Mouse (Mus musculus): ENCODE measurements around the gene Rps3. TPM values are rescaled to one million over a fixed set of nuclear protein-coding genes. Genes with fewer than 3 reads are reported as not detected.

The Rps3 gene
- polyA plus RNA-seq, 1 experiment from 2014 or later: 746 TPM

DNA sequence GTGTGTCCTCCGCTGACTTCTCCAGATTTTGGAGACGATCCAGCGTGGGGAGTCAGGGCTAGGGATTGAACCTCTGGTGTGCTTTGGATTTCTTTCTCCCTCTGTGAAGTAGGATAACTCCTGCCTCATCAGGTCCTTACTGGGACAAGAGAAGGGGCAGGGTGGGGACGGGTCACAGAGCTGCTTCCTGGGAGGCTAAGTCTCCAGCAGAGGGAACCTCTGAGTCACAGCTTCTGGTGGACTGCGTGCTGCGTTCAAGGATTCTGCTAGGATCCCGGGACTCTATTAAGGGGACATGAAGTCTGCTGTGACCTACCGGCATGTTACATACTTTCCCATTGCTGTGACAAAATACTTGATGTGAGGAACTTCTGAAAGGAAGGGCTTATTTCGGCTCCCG is 44.7 kb downstream of the Rps3 start:
- no peak overlapping the region for H3K4me2 ChIP-seq (replicated peaks)

DNA sequence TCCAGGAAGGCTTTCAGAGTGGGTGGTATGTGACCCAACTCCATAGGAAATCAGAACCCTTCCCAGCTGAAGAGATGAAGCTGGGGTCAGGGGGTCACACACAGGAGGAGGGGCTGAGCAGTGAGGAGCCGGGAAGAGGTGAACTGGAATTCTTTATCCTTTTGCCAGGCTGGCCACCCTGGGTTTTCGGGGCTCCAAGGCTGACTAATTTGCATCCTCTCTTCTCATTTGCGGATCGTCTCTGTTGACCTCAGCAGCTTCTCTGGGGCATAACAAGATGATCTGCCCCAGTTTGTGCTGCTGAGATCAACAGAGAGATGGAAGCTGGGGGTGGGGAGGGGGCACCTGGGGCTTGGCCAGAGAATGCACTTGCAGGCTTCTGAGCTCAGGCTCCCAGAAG is 47.0 kb downstream of the Rps3 start:
- no peak overlapping the region for H3K9ac ChIP-seq
- WGBS: 15% methylated on average over 4 of the region's 4 CpGs
- ATAC-seq (ENCODE audit: insufficient number of reproducible peaks, low FRiP score, low TSS enrichment, low read depth): no peak
- H3K36me3 ChIP-seq: no peaks in the 10 kb centered on the region
- H3K27me3 ChIP-seq: no peaks in the 10 kb centered on the region
- H3K9me3 ChIP-seq (replicated peaks): no peaks in the 10 kb centered on the region
- peaks cover 23% of the 10 kb centered on the region for H3K4me1 ChIP-seq
- no peak overlapping the region for H3K4me3 ChIP-seq (replicated peaks)
- no peak overlapping the region for H3K4me2 ChIP-seq (replicated peaks)
- no peak overlapping the region for H3K27ac ChIP-seq (replicated peaks)

More for the DNA sequence above, 44.7 kb downstream of the Rps3 start:
- Histone ChIP-seq H3K9me3 (replicated peaks) (no peaks in the 10 kb centered on the region), H3K9ac (no peak overlapping the region), H3K4me3 (replicated peaks) (no peak overlapping the region), H3K27me3 (no peaks in the 10 kb centered on the region), H3K27ac (replicated peaks) (no peak overlapping the region), H3K4me1 (peaks cover 16% of the 10 kb centered on the region), H3K36me3 (no peaks in the 10 kb centered on the region)
- WGBS: 68% methylated on average over 10 of the region's 10 CpGs
- ATAC-seq (ENCODE audit: insufficient number of reproducible peaks, low FRiP score, low TSS enrichment, low read depth): no peak

DNA sequence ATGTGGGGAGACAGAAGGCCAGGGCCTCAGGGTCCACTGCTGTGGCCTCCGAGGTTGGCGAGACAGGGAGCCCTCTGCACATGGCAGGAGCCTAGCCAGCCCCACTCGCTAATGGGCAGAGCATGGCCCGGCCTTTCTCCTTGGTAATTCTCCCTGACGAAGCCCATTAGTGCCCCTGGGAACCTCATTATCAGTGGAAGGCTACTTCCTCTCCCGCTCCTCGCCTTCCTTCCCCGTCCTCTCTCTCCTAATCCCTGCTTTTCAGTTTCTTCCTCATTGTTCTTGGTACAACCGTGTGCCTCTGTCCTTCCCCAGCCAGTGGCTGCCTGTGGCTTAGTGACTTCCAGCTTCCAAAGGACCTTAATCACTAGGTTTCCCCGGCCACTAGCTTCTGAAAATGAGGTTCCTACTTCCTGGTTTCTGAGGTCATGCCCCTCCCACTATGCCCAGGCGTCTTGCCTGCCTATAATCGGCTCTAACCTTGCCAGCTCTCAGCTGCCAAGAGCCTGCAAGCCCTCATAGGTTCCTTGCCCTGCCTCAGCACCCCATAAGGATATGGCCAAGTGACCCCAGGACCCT is 48.8 kb downstream of the Rps3 start:
- H3K4me1 ChIP-seq: peaks cover 25% of the 10 kb centered on the region
- no peak overlapping the region for H3K9ac ChIP-seq
- H3K4me2 ChIP-seq (replicated peaks): no peak overlapping the region
- no peak overlapping the region for H3K4me3 ChIP-seq (replicated peaks)
- no peaks in the 10 kb centered on the region for H3K27me3 ChIP-seq
- no peaks in the 10 kb centered on the region for H3K9me3 ChIP-seq (replicated peaks)
- no peak for ATAC-seq (ENCODE audit: insufficient number of reproducible peaks, low FRiP score, low TSS enrichment, low read depth)
- WGBS: 40% methylated on average over 12 of the region's 12 CpGs
- H3K36me3 ChIP-seq: no peaks in the 10 kb centered on the region
- no peak overlapping the region for H3K27ac ChIP-seq (replicated peaks)

DNA sequence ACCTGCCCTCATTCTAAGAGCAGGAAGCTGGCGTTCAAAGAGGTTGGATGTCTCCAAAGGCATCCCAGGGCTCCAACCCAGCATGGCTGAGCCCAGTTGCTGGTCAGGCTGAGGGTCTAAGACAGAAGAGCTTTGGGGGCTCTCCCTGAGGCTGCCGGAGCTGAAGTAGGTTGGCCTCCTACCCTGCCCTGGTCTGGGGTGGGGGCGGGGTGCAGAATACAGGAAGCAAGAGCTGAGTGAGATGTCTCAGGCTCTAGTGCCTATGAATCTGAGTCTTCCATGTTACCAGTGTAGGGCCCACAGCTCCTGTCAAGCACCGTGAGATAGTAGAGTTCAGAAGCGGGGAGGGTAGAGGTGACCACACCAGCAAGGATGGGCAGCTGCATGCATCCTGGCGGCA is 50.7 kb downstream of the Rps3 start:
- H3K4me1 ChIP-seq: peaks cover 38% of the 10 kb centered on the region
- H3K36me3 ChIP-seq: no peaks in the 10 kb centered on the region
- 85% methylated on average over 6 of the region's 6 CpGs for WGBS

DNA sequence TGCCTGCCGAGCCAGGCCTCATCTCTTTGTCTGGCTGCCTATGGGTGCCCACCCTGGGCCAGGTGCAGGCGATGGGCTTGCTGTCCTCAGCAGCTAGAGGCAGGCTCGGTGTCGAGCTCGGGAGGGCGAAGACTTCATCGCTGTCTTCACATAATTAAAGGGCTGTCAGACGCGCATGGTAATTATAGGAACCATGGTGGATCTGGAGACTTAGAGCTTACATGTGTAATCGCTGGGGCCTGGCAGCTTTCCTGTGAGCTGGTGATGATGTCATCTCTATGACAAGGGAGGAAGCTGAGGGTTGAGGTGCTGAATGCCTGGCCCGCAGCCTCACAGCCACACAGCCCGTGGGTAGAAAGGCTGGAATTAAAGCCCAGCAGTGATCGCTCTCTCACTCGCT is 51.3 kb downstream of the Rps3 start:
- Histone ChIP-seq H3K4me1 (peaks cover 44% of the 10 kb centered on the region), H3K4me2 (replicated peaks) (no peak overlapping the region), H3K9ac (no peak overlapping the region), H3K4me3 (replicated peaks) (no peak overlapping the region), H3K27ac (replicated peaks) (peak overlapping the region; percentile 1; the same call in 1 of the 2 replicates), H3K27me3 (no peaks in the 10 kb centered on the region), H3K36me3 (no peaks in the 10 kb centered on the region), H3K9me3 (replicated peaks) (no peaks in the 10 kb centered on the region)
- WGBS: 44% methylated on average over 14 of the region's 14 CpGs
- ATAC-seq (ENCODE audit: insufficient number of reproducible peaks, low FRiP score, low TSS enrichment, low read depth): peak; percentile 66; the same call in 1 of the 2 replicates

More for the DNA sequence above, 50.7 kb downstream of the Rps3 start:
- ATAC-seq (ENCODE audit: insufficient number of reproducible peaks, low FRiP score, low TSS enrichment, low read depth): no peak
- Histone ChIP-seq H3K9ac (no peak overlapping the region), H3K4me3 (replicated peaks) (no peak overlapping the region), H3K27me3 (no peaks in the 10 kb centered on the region), H3K27ac (replicated peaks) (0 out of 2 replicates have a peak overlapping the region, but pooled peaks have one; percentile 1), H3K4me2 (replicated peaks) (no peak overlapping the region), H3K9me3 (replicated peaks) (no peaks in the 10 kb centered on the region)

DNA sequence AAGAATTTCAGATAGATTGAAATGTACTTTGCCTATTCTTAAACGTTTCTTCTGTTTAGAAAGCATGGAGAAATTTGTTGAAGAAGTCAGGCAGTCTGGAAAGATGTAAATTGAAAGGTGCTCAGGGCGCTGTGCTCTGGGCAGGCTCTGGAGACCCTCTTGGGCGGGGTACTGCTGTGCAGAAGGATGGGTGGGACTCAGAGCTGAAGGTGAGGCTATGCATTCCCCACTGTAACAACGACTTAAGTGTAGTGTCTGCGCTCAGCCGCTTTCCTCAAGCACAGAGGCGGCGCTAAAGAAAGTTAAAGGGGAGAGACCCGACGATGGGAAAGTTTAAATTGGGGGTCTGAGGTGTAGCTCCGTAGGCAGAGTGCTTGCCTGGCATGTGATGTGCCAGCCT is 53.3 kb downstream of the Rps3 start:
- H3K9ac ChIP-seq: no peak overlapping the region
- no peak overlapping the region for H3K4me2 ChIP-seq (replicated peaks)
- 55% methylated on average over 11 of the region's 11 CpGs for WGBS
- no peaks in the 10 kb centered on the region for H3K27me3 ChIP-seq
- no peak overlapping the region for H3K4me3 ChIP-seq (replicated peaks)
- H3K36me3 ChIP-seq: no peaks in the 10 kb centered on the region
- H3K9me3 ChIP-seq (replicated peaks): no peaks in the 10 kb centered on the region
- H3K4me1 ChIP-seq: peaks cover 57% of the 10 kb centered on the region
- ATAC-seq (ENCODE audit: insufficient number of reproducible peaks, low FRiP score, low TSS enrichment, low read depth): no peak
- no peak overlapping the region for H3K27ac ChIP-seq (replicated peaks)

DNA sequence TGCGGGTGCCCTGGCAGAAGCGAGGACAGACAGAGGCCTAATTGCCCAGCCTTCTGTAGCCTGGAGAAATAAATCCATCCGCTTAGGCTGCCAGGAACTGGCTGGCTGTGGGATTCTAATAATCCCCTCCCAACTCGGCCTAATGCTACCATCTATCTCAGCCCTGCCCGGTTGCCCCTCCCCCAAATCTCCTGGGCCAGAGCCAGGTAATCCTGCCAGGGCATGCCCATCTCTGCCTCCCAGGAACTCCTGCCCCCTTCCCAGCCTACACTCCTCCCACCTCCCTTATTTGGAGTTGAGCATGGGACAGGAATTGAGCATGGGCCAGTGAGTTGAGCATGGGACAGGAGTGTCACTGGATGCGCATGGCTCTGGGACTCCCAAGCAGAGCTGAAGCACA is 53.8 kb downstream of the Rps3 start:
- Histone ChIP-seq H3K9ac (no peak overlapping the region), H3K27me3 (no peaks in the 10 kb centered on the region), H3K36me3 (no peaks in the 10 kb centered on the region), H3K4me2 (replicated peaks) (no peak overlapping the region), H3K4me1 (peaks cover 59% of the 10 kb centered on the region), H3K27ac (replicated peaks) (no peak overlapping the region), H3K4me3 (replicated peaks) (no peak overlapping the region), H3K9me3 (replicated peaks) (no peaks in the 10 kb centered on the region)
- 35% methylated on average over 6 of the region's 6 CpGs for WGBS
- no peak for ATAC-seq (ENCODE audit: insufficient number of reproducible peaks, low FRiP score, low TSS enrichment, low read depth)

DNA sequence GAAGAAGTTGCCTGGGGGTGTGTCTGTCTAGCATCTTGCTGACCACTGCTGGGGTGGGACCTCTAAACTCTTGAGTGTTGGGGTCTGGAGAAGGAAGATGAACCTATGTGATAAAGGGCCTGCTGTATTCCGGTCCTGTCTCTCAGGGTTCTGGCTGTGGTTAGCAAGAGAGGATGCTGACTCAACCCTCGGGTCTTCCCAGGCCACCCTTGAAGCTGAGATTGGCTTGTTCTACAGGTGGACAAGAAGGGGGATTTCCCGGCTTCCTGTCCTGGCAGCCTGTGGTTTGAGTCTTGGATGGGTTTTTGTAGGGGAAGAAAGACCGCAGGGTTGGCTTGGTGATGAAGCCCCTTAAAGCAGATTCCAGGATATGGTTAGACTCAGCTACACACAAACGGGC is 54.7 kb downstream of the Rps3 start:
- Histone ChIP-seq H3K27me3 (no peaks in the 10 kb centered on the region), H3K4me1 (peaks cover 66% of the 10 kb centered on the region), H3K4me3 (replicated peaks) (no peak overlapping the region), H3K9me3 (replicated peaks) (no peaks in the 10 kb centered on the region), H3K36me3 (no peaks in the 10 kb centered on the region), H3K4me2 (replicated peaks) (no peak overlapping the region), H3K9ac (no peak overlapping the region), H3K27ac (replicated peaks) (no peak overlapping the region)
- WGBS: 76% methylated on average over 5 of the region's 5 CpGs
- ATAC-seq (ENCODE audit: insufficient number of reproducible peaks, low FRiP score, low TSS enrichment, low read depth): no peak

DNA sequence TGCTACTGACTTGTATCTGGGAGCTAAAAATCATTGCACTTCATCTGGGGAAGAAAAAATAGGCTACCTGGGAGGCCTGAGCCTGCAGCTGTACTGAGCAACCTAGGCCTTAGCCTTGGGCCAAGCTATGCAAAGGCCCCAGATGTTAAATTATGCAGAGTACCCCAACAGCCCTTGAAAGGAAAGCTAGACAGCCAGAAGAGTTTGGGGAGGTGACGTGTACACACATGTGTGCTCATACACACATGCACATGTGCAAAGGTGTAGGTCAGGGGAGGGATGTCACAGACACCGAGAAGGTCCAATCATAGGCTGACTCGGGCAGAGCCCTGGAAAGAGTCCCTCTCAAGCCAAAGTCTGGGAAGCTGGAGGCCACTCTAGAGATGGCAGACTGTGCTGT is 55.6 kb downstream of the Rps3 start:
- WGBS: 82% methylated on average over 3 of the region's 3 CpGs
- Histone ChIP-seq H3K9me3 (replicated peaks) (no peaks in the 10 kb centered on the region), H3K4me3 (replicated peaks) (no peak overlapping the region), H3K9ac (no peak overlapping the region), H3K27me3 (no peaks in the 10 kb centered on the region), H3K4me2 (replicated peaks) (no peak overlapping the region), H3K4me1 (peaks cover 71% of the 10 kb centered on the region), H3K36me3 (no peaks in the 10 kb centered on the region), H3K27ac (replicated peaks) (no peak overlapping the region)
- ATAC-seq (ENCODE audit: insufficient number of reproducible peaks, low FRiP score, low TSS enrichment, low read depth): no peak

Other genes with a start within 250 kb of the Rps3 start
- 2.5 TPM in 2 replicates for gene Mogat2, start 245.1 kb downstream of the Rps3 start, polyA plus RNA-seq (2015; fragmentation: Nextera tagmentation; extraction: Ambion mirVana)
- gene Map6, start 216.3 kb downstream of the Rps3 start, polyA plus RNA-seq (2015; fragmentation: Nextera tagmentation; extraction: Ambion mirVana): 9.3 and 11.0 TPM in 2 replicates
- gene Serpinh1, start 130.5 kb downstream of the Rps3 start, polyA plus RNA-seq (2015; fragmentation: Nextera tagmentation; extraction: Ambion mirVana): 2,130 and 2,205 TPM in 2 replicates
- 15.1 and 17.5 TPM in 2 replicates for gene Gdpd5, start 102.3 kb downstream of the Rps3 start, polyA plus RNA-seq (2015; fragmentation: Nextera tagmentation; extraction: Ambion mirVana)
- 0.96 and 1.4 TPM in 2 replicates for gene Klhl35, start 17.7 kb downstream of the Rps3 start, polyA plus RNA-seq (2015; fragmentation: Nextera tagmentation; extraction: Ambion mirVana)
- 5.5 and 7.2 TPM in 2 replicates for gene Arrb1, start 51.7 kb upstream of the Rps3 start, polyA plus RNA-seq (2015; fragmentation: Nextera tagmentation; extraction: Ambion mirVana)
- 1.0 and 1.1 TPM in 2 replicates for gene Tpbgl, start 143.4 kb upstream of the Rps3 start, polyA plus RNA-seq (2015; fragmentation: Nextera tagmentation; extraction: Ambion mirVana)
- 3.9 and 4.1 TPM in 2 replicates for gene Slco2b1, start 227.6 kb upstream of the Rps3 start, polyA plus RNA-seq (2015; fragmentation: Nextera tagmentation; extraction: Ambion mirVana)
- gene Olfr520, start 246.5 kb upstream of the Rps3 start, polyA plus RNA-seq (2015; fragmentation: Nextera tagmentation; extraction: Ambion mirVana): not detected in 2 replicates

All from embryonic facial prominence, embryonic 15.5 days (tissue).